Mouse (Mus musculus): ENCODE data around the gene AU022252.

The AU022252 gene

DNA sequence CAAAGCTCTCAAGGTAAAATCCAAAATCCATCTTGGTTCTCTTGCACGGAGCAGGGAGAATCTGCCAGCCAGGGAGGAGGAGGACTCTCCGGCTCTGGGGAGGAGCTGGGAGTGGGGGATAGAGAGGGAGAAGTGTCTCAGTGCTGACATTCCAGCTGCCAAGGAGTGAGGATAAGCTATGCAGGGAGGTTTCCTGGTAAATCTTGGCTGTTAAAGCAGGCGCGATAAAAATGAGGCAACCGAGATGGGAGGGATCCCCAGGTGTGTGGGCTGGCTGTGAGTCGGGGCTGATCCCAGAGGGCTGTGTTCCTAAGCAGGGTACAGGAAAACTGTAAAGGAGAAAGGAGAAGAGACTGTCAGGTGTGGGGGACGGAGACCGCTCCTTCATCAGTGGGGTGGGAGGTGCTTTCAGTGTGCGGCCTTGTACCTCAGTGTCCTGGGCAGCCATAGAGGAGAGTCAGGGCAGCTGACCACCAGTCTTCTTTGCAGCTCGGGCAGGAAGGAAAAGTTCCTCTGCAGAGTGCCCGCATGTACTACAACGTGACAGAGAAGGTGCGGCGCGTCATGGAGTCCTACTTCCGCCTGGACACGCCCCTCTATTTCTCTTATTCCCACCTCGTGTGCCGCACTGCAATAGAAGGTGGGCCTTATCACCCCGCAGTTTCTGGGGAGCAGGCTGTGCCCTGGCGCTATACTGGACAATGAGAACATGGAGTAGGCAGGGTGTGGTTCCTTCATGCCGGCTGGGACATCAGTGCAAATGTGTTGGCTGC, 12.1 kb upstream of the AU022252 start:
- DNase-seq (ENCODE audit: extremely low spot score), result no peak

DNA sequence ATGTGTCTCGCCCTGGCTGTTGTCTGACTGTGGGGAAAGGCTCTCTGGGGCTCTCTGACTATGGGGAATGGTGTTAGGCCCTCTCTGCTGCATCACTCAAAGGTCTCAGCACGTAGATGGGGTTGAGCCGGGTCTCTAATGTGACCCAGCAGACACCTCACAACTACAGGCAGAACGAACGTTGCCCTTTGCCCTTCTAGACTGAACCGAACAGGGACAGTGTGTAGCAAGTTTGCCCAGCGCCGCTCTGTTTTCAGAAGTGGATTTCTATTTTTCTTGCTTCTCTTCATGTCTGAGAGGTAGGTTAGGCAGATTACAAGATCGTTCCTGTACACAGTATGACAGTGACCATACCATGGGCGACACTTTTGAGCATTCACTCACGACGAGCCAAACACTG, 10.1 kb upstream of the AU022252 start:
- no peak for DNase-seq (ENCODE audit: extremely low spot score)

DNA sequence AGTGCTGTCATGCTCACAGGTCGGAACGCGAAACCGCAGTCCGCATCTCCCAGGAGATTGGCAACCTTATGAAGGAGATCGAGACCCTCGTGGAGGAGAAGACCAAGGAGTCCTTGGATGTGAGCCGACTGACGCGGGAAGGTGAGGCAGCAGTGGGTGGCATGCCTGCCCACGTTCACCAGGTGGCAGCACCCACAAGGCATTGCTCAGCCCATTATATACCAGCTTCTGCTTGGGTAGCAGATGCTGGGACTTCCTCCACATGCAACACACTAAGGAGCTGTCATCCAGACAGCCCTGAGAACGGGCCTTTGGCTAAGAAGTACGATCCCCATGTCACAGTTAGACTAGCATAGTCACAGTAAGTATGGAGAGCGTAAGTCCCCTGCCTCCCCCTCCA, 9.2 kb upstream of the AU022252 start:
- DNase-seq (ENCODE audit: extremely low spot score), result no peak

DNA sequence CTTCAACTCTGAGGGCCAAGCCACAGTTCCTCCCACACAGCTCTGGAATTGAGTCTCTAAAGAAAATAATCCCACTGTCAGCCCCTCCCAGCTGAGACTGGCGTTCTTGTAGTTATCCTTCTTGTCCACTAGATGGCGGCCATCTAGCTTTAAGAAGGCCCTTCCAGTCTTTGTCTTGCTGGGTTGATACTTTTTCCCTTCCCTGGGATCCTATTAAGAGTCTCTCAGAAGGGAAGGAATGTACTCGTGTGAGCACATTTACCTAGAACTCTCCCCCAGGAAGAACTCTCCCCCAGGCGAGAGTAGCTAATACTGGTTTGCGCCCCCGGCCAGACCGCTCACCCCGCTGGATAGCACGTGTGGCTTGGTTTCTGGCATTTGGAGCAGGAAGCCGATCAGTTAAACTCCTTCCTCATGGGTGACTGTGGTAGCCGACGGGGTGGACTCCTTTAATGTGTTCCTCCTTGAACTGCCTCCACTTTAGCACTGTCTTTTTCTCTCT, 6.7 kb upstream of the AU022252 start:
- peak; percentile 57 for DNase-seq (ENCODE audit: extremely low spot score)

DNA sequence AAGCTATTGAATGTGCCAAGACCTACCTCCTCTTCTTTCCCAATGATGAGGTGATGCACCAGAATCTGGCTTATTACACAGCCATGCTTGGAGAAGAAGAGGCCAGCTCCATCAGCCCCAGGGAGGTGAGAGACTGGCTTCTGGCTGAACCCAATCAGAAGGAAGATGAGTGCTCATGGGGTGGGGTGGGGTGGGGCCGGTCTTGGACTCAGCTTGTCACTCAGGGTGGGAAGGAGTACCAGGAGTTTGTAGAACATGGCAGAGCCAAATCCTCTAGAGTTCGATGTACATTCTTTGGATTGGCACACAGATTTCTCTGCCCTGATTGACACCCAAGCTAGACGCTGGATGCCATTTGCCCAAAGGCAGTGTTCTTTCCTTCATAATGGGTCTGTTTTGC, 6.1 kb upstream of the AU022252 start:
- no peak for DNase-seq (ENCODE audit: extremely low spot score)

DNA sequence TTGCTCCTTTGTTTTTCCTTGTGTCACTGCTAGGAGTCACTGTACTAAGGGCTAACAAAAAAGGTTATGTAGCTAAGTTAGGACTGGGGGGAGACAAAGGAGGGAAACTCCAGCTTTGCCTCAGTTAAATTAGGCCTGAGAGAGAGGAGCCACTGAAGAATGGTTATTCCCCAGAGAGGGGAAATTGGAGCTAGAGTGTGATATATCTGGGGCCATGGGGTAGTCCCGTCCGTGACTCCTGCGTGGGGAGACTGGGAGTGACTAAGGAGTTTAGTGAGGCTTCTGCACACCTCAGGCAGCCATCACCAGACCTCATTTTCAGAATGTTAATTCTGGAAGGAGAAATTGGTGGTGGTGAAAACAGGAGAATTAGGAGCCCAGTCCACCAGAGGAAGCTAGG, 1.8 kb upstream of the AU022252 start:
- no peak for DNase-seq (ENCODE audit: extremely low spot score)

DNA sequence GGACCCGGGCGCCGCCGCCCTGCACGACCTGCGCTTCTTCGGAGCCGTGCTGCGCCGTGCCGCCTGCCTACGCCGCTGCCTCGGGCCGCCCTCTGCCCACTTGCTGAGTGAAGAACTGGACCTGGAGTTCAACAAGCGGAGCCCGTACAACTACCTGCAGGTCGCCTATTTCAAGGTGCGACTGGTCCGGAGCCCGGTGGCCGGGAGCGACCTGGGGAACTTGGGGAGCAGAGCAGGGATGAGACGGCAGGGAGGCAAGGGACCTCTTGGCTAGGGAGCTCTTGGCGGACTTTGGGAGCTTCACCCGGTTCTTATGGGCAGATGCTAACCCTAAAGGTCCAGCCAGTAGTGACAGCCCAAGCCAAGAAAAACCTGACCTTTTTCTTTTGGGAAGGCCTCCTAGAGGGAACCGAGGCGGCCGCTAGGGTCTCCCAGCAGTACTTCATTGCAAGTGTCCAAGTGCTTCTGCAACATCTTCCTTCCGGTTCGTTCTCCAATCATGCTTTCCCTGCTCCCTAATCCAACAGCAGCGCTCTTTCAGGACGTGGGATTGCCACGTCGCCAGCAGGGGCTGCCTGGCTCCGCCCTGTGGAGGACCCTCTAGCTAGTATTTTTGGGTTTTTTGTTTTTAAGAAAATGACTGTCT, 867 bp upstream of the AU022252 start:
- peak; percentile 74 for DNase-seq (ENCODE audit: extremely low spot score)

DNA sequence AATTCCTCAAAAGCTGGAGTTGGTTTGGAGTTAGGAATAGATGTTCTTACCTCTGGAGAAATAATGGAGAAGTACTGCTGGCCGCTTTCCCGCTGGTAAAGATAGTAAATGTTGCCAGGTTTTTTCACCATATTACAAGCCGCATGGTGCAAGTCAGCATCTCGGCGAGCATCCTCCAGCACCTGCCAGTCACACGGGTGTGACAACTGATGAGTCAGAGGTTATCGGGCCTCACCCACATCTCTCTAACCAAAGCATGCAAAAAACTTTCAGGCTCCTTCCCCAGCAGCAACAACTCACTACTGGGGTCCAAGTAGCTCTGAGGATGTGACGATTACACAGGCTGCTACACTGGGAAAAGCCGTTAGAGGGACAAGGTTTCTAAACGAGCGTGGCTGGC, 5.8 kb downstream of the AU022252 start:
- DNase-seq (ENCODE audit: extremely low spot score), result no peak

DNA sequence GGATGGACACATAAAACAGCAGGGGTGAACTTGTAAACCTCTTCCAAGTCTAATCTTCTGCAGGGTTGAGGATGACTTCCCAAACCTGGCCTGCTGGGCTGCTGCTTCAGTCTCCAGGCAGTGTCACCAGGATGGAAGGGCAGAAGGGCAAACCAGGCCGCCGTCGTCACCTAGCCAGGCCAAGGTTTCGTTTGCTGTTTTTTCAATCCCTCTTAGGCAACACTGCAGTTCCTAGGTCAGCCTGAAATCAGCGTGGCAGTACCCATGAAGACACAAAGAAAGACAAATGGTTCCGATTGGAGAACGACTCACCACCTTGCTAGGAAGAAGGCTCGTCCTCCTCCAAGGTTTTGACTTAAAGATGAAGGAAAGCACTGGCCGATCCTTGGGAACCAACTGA, 6.8 kb downstream of the AU022252 start:
- DNase-seq (ENCODE audit: extremely low spot score), result no peak

DNA sequence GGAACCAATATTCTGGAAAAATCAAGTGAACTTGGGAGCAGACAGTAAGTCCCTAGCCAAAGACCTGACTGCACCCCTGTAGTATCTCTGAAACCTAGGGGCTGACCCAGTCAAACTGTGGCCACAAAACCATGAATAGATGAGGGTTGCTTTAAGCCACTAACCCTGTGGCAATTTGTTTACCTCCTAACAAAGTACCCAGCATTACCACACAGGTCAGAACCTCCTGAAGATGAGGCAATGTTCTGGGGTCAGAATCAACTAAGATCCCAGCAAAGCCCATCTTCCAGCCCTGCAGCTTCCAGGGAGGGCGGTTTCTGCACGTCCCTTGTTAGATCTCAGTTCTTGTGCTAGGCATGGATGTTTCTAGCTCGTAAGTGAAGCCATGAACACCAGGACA, 8.0 kb downstream of the AU022252 start:
- DNase-seq (ENCODE audit: extremely low spot score), result no peak

DNA sequence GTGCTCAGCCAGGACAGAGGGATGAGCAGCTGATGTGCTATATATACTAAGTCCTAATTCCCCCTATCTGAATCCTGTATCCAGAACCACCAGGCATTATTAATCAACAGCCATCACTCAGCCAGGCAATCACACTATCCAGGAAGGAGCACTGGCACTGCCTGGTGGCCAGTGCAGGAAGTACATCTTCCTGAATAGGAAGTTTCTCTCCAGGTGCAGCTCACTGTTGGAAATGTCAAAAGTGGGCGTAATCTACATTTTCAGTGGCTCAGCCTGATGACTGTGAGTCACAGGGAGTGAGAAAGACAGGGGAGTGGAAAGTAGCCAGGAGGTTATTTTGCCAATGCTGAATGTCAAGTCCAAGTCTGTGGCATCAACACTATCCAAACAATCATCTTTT, 8.8 kb downstream of the AU022252 start:
- DNase-seq (ENCODE audit: extremely low spot score), result peak; percentile 10

DNA sequence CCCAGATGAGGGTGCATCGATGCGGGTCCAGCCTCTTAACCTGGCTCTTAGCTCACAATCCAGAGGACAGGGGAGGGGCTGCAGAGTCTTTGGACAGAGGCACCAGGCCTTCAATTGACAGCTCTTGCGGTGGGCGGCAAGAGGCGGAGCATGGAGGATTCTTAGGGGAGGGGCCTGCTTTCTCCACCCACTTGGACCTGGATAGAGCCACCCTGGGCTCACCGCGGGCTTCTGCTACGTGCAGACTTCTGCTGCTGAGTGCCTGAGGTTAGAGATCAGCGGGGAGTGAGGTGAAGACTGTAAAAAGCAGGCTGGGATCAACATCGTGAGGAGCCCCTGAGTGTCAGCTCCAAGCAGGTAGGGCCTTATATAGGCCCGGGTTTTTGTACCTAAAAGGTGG, 14.3 kb downstream of the AU022252 start, which contains the start of gene Tmem269:
Gene Tmem269, minus strand, starts transcription at position 49 of the 400 bp plus-strand sequence.
- peak; percentile 36 for DNase-seq (ENCODE audit: extremely low spot score)

DNA sequence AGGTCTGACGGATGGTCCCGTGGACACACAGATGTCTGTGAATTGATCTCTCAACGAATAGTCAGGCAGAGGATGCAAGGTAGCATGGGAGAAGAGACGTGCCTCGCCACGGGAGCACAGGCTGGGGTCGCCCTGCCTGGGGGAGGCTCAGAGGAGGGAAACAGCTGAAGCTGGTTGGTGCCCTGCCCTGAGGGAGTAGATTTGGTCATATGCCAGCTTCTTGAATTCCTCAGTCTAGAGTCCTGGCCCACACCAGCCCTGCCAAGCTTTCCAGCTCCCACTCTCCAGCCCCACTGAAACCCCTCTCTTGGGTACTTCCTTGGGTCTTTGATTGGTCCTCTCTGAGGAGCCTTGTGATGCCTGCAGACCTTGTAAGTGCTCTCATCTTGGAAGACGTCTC, 15.8 kb downstream of the AU022252 start:
- DNase-seq (ENCODE audit: extremely low spot score), result no peak

DNA sequence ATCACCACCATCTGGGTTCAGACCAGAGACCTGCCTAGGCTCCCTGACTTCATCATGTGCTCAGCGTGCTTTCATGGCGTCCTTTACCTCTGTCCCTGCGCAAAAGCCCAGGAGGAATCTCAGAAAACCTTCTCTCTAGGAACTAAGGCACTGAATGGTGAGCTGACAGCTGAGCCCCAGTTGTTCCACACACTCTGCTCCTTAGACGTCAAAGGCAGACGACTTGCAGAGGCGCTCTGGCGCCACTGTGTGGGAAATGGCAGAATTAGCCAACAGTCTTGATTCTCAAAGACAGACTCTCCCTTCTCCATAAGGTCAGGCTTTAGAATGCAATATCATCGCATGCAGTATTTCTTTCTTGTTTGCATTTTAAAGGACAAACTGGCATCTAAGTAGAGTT, 27.8 kb downstream of the AU022252 start:
- DNase-seq (ENCODE audit: extremely low spot score), result peak; percentile 61

DNA sequence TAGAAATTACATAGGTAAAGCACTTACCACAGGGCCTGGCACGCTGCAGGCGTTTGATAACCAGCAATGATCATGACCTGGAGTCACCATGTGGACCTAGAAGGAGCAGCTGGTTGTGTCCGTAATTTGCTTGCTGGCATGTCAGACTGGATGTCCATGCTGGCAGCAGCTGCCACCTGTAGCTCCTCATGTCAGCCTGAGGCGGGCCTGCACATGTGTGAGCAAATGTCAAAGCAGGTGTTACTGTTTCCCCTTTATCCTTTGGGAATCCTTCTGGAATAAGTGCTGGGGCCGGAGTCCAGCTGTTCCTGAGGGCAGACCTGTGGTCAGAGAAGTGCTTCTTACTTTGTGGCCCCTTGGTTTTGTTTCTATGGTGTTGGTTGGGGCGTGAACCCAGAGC, 34.4 kb downstream of the AU022252 start:
- no peak for DNase-seq (ENCODE audit: extremely low spot score)

DNA sequence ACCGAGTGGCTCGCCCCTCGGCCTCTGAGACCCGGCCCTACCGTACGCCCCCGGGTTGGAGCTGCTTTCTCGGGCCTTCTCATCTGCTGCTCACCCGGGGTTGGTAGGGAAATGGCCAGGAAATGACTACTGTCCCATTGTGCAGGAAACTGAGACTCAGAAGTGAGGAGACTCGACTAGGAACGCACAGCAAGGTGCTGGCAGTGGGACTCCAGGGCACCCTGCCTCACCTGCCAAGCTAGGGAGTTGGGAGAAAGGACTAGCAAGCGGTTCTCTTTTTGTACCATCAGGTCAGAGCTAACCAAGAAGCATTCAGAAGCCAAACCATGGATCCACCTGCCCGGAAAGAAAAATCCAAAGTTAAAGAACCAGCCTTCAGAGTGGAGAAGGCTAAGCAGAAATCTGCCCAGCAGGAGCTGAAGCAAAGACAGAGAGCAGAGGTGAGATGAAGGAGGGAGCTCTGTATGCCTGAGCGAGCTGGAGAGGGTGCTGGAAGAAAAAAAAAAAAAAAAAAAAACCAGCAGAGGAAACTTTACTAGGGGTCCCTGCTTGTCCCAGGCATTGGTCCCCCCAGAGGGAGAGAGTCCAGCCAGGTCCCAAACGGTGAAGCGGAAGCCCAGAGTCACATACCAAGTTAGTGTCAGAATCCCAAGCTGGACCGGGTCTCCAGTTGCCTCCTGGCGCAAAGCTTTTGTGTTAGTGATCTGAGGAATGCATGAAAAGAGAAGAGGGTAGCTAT, 36.8 kb downstream of the AU022252 start:
- DNase-seq (ENCODE audit: extremely low spot score), result no peak

DNA sequence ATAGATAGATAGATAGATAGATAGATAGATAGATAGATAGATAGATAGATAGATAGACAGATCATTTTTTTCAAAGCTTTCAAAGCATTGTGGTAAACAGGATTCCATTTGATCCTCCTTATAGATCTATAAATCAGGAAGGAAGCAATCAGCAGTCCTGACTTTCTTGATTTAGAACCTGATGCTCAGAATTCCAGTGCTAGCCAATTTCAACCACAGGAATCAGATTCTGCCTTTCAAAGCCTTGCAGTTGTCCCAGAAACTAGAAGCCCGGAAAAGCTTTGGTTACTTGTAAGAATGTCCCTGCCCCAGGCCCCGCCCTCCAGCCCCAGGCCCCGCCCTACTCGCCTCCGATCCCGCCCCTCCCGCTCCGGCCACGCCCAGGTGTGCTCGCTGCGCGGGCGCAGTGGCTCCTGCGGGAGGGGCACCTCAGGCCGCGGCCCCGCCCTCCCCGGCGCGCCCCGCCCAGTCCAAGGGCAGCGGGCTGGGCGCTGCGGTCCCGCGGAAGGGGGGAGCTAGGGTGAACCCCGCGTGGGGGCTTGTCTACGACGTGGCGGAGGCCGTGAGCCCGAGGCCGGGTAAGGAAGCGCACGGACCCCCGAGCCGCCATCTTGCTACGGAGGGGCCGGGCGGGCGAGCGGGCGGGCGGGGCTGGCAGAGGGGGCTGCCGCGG, 37.5 kb downstream of the AU022252 start, which contains the start of gene Svbp:
Gene Svbp, plus strand, starts transcription at position 398 of the 673 bp plus-strand sequence.
- DNase-seq (ENCODE audit: extremely low spot score), result peak; percentile 94

DNA sequence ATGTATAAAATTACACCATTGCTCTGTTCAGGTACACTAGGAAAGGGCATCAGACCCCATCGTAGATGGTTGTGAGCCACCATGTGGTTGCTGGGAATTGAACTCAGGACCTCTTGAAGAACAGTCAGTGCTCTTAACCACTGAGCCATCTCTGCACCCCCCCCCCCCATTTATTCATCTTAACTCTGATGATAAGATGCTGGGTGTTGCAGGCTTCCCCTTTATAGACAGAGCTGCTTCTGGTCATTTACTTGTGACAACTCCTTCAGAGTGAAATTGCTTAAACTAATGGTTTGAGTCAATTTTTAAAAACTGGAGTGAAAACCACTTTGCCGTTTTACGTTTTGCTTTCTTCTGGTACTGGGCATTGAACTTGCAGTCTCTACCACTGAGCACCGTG, 39.8 kb downstream of the AU022252 start:
- DNase-seq (ENCODE audit: extremely low spot score), result no peak

DNA sequence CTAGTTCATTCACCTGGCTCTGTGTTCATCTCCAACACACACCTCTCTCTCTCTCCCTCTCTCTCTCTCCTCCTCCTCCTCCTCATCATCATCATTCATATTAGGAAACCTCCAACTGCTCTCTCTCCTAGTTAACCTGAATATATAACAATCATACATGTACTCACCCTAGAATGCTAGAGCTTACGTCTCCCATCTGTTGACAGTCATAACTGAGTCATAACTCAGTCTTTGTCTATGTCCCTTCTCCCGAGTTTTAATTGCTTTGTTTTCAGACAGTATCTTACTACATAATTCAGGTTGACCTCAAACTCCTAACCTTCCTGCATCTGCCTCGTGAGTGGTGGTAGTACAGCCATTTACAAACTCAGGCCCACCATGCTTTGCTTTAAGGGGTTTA, 41.2 kb downstream of the AU022252 start:
- no peak for DNase-seq (ENCODE audit: extremely low spot score)

DNA sequence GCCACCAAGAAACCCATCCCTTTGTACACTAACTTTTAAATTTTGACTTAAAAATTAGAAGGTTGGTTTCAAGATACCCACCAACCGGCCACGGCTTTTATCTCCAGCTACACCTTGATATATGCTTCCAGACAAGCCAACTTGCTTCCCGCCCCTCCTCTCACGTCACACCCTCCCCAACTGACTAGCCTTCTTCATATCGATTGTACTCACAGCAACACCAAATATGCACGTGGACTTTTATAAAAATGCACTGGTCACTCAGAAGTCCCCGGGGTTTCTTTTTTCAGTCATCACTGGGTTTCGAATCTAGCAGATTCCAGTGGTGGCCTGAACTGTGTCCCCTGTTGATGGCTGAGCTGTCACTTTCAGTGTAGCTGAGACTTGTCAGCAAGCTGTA, 41.9 kb downstream of the AU022252 start:
- DNase-seq (ENCODE audit: extremely low spot score), result no peak

DNA sequence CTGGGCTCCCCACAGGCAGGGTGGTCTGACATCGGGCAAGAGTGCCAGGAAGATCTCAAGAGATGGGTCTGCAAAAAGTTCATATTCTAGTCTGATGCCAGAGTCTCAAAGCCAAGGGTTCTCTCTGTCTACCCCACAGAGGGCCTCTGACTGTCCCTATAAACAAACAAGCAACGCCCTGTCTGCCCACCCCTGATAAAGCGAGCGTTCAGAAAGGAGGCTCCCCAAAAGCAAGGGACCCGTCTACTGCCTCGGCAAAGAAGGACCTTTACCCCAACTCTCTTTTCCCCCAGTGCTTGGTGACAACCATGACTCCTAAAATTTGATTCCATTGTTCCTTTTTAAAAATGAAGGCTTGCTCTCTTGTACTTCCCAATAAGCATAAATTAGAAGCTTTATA, 42.6 kb downstream of the AU022252 start, which contains the start of gene Ermap:
Gene Ermap, minus strand, starts transcription at position 148 of the 400 bp plus-strand sequence.
- no peak for DNase-seq (ENCODE audit: extremely low spot score)

DNA sequence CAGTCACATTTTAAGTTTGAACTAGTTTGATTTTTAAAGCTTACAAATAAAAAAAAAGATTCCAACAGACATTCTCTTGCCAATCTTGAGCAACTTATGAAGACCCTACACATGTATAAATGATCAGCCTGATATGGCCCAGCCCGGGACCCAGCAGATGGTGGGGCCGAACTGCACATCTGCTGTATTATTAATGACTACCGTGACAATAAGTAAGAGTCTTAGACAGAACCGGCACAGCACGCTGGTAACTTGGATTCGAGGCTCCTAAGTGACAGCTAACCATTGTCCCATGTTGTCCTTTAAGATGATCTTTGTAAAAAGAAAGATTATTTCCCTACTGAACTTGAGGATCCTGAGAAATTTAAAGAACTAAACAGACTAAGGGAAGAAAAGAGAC, 43.1 kb downstream of the AU022252 start:
- DNase-seq (ENCODE audit: extremely low spot score), result no peak

Data from embryo, embryonic 9.5 days (tissue).